Mouse (Mus musculus) midbrain, embryonic 14.5 days (tissue): ENCODE data around the gene Wfdc11. TPM values are rescaled to one million over a fixed set of nuclear protein-coding genes. Genes with fewer than 3 reads are reported as not detected.
"Not testable (repeated sequence)": the region's sequence is repeated elsewhere in the genome, so short reads cannot be mapped to it uniquely, and the experiment has no call there.

Experiments used
- ATAC-seq: fragments of 200-750 bp; cut with Nextera tagmentation; 2 replicates; pipeline ENCODE4 v1.8.0; 2017; ENCODE audit warnings: moderate number of reproducible peaks, moderate library complexity; ENCODE audit not compliant: low FRiP score, low TSS enrichment
- DNase-seq: peaks from one replicate; pipeline ENCODE4 v3.0.0-alpha.2; 2015
- H3K27ac ChIP-seq: fragments of 300-500 bp; sonication (generic); replicated peaks from 2 replicates; pipeline ENCODE4 v1.5.1; 2014; ENCODE audit warnings: mild to moderate bottlenecking, low read depth, low read length, moderate library complexity
- H3K27me3 ChIP-seq: fragments of 300-500 bp; sonication (generic); 2 replicates; pipeline ENCODE4 v1.6.1; 2014; ENCODE audit warnings: low read length, control low read depth, mixed read lengths; ENCODE audit not compliant: control insufficient read depth, insufficient read depth
- H3K36me3 ChIP-seq: fragments of 300-500 bp; sonication (generic); 2 replicates; pipeline ENCODE4 v1.6.1; 2014; ENCODE audit warnings: low read length, control low read depth; ENCODE audit not compliant: control insufficient read depth, insufficient read depth
- H3K4me1 ChIP-seq: fragments of 300-500 bp; sonication (generic); 2 replicates; pipeline ENCODE4 v1.6.1; 2014; ENCODE audit warnings: mild to moderate bottlenecking, antibody characterized with exemption, low read length, control low read depth; ENCODE audit not compliant: control insufficient read depth, insufficient read depth
- H3K4me2 ChIP-seq: fragments of 300-500 bp; sonication (generic); 2 replicates; pipeline ENCODE4 v1.6.1; 2014; ENCODE audit warnings: mild to moderate bottlenecking, low read length, moderate library complexity
- H3K4me3 ChIP-seq: fragments of 300-500 bp; sonication (generic); replicated peaks from 2 replicates; pipeline ENCODE4 v1.5.1; 2014; ENCODE audit warnings: low read depth, low read length
- H3K9ac ChIP-seq: fragments of 300-500 bp; sonication (generic); replicated peaks from 2 replicates; pipeline ENCODE4 v1.6.1; 2014; ENCODE audit warnings: mild to moderate bottlenecking, low read length, moderate library complexity
- H3K9me3 ChIP-seq: fragments of 300-500 bp; sonication (generic); 2 replicates; pipeline ENCODE4 v1.6.1; 2016; ENCODE audit warnings: low read length, control low read depth, mixed read lengths; ENCODE audit not compliant: control insufficient read depth
- WGBS: fragments of 180-500 bp; shearing (Covaris S2); extraction: QIAGEN DNeasy Blood & Tissue Kit; methylation state at CpG from one replicate; pipeline ENCODE4 v1.1.7; 2014; 5-methylcytosine and 5-hydroxymethylcytosine counted together
- polyA plus RNA-seq: library from polyadenylated mRNA; unstranded; fragments of >200 nt; fragmentation: Nextera tagmentation; extraction: Ambion mirVana; gene quantifications from 2 replicates; pipeline ENCODE4 v1.2.1, GENCODE M21; 2014

Gene Wfdc11
- polyA plus RNA-seq: not detected in 2 replicates

DNA sequence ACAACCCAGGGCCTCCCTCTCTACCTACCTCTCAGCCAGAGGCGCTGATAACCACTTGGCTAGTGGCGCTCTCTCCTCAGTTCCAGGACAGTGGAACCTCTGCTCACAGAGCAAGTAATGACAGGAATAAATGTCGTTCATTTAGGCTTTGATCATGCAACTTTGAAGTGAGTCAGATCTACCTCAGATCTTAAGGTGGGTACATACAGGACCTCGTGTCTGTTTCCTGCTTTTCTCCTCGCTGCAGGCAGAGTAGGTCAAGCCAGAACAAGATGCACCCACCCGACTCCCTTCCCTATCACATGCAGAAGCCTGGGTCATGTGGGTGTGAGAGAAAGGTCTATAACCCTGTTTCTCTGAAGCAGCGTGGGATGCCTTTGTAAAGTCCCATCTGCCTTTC lies at the start of gene Wfdc11:
Gene Wfdc11 (minus strand): TSS at position 101 of the 400 bp plus-strand sequence.
- H3K9me3 ChIP-seq: no peaks in the 10 kb centered on the region
- no peaks in the 10 kb centered on the region for H3K27me3 ChIP-seq
- ATAC-seq: no peak
- H3K4me2 ChIP-seq: no peak within 1 kb of the TSS
- H3K4me1 ChIP-seq: no peaks in the 10 kb centered on the region
- DNase-seq: no peak
- H3K27ac ChIP-seq: no peak within 1 kb of the TSS
- H3K36me3 ChIP-seq: no peaks in the 10 kb centered on the region
- no peak within 1 kb of the TSS for H3K4me3 ChIP-seq
- WGBS: 82% methylated on average over 7 of the region's 7 CpGs
- no peak within 1 kb of the TSS for H3K9ac ChIP-seq

DNA sequence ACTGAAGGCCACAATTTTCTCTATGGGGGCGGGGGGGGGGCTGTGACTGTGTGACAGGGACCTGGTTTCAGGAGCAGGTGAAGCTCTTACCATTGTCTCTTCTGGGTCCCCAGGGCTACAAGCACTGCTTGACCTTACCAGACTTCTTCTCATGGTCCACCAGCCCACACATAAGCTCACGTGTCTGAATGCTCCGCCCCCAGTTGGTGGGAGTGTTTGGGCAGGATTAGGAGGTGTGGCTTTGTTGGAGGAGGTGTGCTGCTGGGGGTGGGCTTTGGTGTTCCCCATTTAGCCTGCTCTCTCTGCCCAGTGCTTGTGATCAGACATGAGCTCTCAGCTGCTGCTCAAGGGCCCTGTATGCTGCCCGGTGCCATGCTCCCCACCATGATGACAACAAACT lies 49.4 kb upstream of the Wfdc11 start:
- ATAC-seq: no peak
- no peak overlapping the region for H3K27ac ChIP-seq
- H3K27me3 ChIP-seq: no peaks in the 10 kb centered on the region
- no peaks in the 10 kb centered on the region for H3K9me3 ChIP-seq
- no peak overlapping the region for H3K4me3 ChIP-seq
- H3K4me2 ChIP-seq: no peak overlapping the region
- 56% methylated on average over 4 of the region's 4 CpGs for WGBS
- no peak overlapping the region for H3K9ac ChIP-seq
- no peaks in the 10 kb centered on the region for H3K36me3 ChIP-seq
- no peaks in the 10 kb centered on the region for H3K4me1 ChIP-seq
- DNase-seq: no peak

GRCm38 (mm10) chr2:164716194-164716786 lies 42.4 kb upstream of the Wfdc11 start:
- H3K27ac ChIP-seq, H3K9me3 ChIP-seq, H3K36me3 ChIP-seq, H3K4me3 ChIP-seq, H3K9ac ChIP-seq, H3K4me2 ChIP-seq, ATAC-seq, H3K4me1 ChIP-seq, H3K27me3 ChIP-seq, DNase-seq: not testable (repeated sequence)
- WGBS: 91% methylated on average over 20 of the region's 23 CpGs

DNA sequence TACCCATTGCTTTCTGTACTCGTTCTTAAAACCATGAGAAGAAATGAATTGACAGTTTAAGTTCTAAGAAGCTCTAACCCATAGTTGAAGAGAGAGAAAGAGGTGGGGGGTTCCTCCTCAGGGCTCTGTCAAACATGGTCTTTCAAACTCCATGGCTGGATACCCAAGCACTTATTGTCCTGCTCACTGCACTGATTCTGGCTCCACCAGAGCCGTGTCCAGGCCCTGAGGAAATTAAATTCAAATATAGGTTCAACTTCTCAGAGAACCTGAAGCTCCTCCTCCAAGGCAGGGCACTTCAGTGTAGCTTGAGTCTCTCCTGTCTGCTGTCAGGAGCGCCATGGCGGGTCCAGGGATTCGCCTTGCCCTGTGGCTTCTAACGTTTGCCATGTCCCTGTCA lies 41.1 kb upstream of the Wfdc11 start, which contains the start of gene Spint5:
Gene Spint5 (plus strand): TSS at position 301 of the 400 bp plus-strand sequence.
- Histone ChIP-seq H3K9ac (no peak within 1 kb of the TSS), H3K27ac (no peak within 1 kb of the TSS), H3K9me3 (no peaks in the 10 kb centered on the region), H3K36me3 (no peaks in the 10 kb centered on the region), H3K4me1 (no peaks in the 10 kb centered on the region), H3K27me3 (no peaks in the 10 kb centered on the region), H3K4me3 (no peak within 1 kb of the TSS), H3K4me2 (no peak within 1 kb of the TSS)
- no peak for ATAC-seq
- WGBS: 79% methylated on average over 6 of the region's 6 CpGs
- DNase-seq: no peak

GRCm38 (mm10) chr2:164705991-164706390 lies 32.1 kb upstream of the Wfdc11 start:
- H3K27me3 ChIP-seq: no peaks in the 10 kb centered on the region
- no peak overlapping the region for H3K4me2 ChIP-seq
- WGBS: 88% methylated on average over 14 of the region's 14 CpGs
- H3K4me3 ChIP-seq: no peak overlapping the region
- H3K9me3 ChIP-seq: no peaks in the 10 kb centered on the region
- no peak overlapping the region for H3K9ac ChIP-seq
- H3K36me3 ChIP-seq: no peaks in the 10 kb centered on the region
- no peak overlapping the region for H3K27ac ChIP-seq
- ATAC-seq (no peak), DNase-seq (no peak)
- H3K4me1 ChIP-seq: no peaks in the 10 kb centered on the region

DNA sequence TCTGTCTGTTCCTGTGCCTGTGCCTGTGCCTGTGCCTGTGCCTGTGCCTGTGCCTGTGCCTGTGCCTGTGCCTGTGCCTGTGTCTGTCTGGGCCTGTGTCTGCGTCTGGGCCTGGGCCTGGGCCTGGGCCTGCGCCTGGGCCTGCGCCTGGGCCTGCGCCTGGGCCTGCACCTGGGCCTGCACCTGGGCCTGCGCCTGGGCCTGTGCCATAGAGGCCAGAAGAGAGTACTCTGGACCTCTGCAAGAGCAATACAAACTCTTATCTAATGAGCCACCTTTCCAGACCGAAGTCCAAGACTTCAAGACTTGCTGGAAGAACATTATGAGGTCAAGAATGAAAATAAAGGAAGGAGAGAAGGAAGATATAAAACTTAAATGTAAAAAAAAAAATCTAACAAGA lies 31.4 kb upstream of the Wfdc11 start:
- no peaks in the 10 kb centered on the region for H3K36me3 ChIP-seq
- WGBS: 94% methylated on average over 6 of the region's 6 CpGs
- H3K27ac ChIP-seq: no peak overlapping the region
- no peaks in the 10 kb centered on the region for H3K27me3 ChIP-seq
- H3K4me1 ChIP-seq: no peaks in the 10 kb centered on the region
- no peak for DNase-seq
- H3K4me3 ChIP-seq: no peak overlapping the region
- ATAC-seq: no peak
- no peak overlapping the region for H3K4me2 ChIP-seq
- H3K9me3 ChIP-seq: no peaks in the 10 kb centered on the region
- H3K9ac ChIP-seq: no peak overlapping the region

DNA sequence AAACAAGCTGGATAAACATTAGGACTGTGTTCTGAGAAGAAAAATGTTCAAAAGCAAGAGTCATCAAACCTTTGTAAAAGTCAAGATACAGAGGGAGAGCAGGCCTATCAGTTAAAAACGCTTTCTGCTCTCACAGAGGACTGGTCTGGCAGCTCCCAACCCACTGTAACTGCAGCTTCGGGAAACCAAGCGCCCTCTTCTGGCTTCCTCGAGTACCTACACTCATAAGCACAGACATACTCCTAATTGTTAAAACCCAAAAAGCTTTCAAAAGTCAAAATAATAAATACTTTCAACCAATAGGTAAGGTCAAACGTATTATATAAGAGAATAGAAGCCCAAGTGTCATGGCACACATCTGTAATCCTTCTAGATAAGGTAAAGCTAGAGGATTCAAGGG lies 30.3 kb upstream of the Wfdc11 start:
- no peaks in the 10 kb centered on the region for H3K9me3 ChIP-seq
- WGBS: 85% methylated on average over 5 of the region's 5 CpGs
- H3K4me1 ChIP-seq: no peaks in the 10 kb centered on the region
- H3K27me3 ChIP-seq: no peaks in the 10 kb centered on the region
- no peak overlapping the region for H3K4me3 ChIP-seq
- no peak overlapping the region for H3K9ac ChIP-seq
- no peak for ATAC-seq
- DNase-seq: no peak
- no peak overlapping the region for H3K27ac ChIP-seq
- no peaks in the 10 kb centered on the region for H3K36me3 ChIP-seq
- H3K4me2 ChIP-seq: no peak overlapping the region

- DNase-seq (no peak), ATAC-seq (no peak)
- H3K4me3 ChIP-seq: no peak overlapping the region
- no peak overlapping the region for H3K4me2 ChIP-seq
- H3K27me3 ChIP-seq: no peaks in the 10 kb centered on the region
- no peaks in the 10 kb centered on the region for H3K9me3 ChIP-seq
- WGBS: 91% methylated on average over 5 of the region's 5 CpGs
- no peaks in the 10 kb centered on the region for H3K36me3 ChIP-seq
- no peak overlapping the region for H3K27ac ChIP-seq
- H3K4me1 ChIP-seq: no peaks in the 10 kb centered on the region
- H3K9ac ChIP-seq: no peak overlapping the region
These were observed 27.9 kb upstream of the Wfdc11 start for GRCm38 (mm10) chr2:164701761-164702160.

DNA sequence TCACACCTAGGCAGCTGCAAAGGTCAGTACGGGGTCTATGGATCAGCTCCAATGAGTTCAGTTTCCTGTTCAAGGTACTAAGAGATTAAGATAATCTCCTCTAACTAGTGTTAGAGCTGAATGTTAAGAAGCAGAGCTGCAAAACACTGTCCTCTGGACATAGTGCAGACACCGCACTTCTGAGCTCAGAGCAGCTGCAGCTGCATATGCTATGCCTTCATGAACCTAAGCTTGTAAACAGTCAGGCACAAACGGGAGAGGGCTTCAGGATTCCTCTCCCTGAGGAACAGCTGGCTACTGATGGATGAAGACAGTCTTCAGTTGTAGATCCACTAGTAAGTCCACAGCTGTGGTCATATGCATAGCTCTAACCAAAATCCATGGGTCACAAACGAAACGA lies 27.1 kb upstream of the Wfdc11 start:
- Histone ChIP-seq H3K4me3 (no peak overlapping the region), H3K27me3 (no peaks in the 10 kb centered on the region), H3K4me2 (no peak overlapping the region), H3K9ac (no peak overlapping the region), H3K9me3 (no peaks in the 10 kb centered on the region), H3K36me3 (no peaks in the 10 kb centered on the region), H3K27ac (no peak overlapping the region), H3K4me1 (no peaks in the 10 kb centered on the region)
- DNase-seq (no peak), ATAC-seq (no peak)
- WGBS: 82% methylated on average over 5 of the region's 5 CpGs
